Mouse (Mus musculus): ENCODE measurements around the gene Agbl2. TPM values are rescaled to one million over a fixed set of nuclear protein-coding genes. Genes with fewer than 3 reads are reported as not detected.

The Agbl2 gene
- polyA plus RNA-seq, 1 experiment from 2014 or later, result 0.43 TPM

DNA sequence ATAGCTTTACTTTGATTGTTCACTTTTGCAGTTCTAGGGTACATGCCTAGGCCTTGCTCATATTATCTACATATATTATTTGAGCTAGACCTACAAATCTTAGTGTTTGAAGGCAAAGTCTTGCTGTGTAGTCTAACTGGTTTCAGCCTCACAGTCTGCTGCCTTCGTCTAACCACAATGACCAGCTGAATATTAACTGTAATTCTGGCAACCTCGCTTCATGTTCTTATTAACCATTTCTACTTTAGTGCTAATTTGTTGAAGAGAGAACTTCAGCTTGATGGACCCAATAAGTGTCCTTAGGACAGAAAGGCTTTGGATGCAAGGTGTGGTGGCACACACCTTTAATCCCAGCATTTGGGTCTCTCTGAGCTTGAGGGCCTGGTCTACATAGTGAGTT lies 5.6 kb downstream of the Agbl2 start:
- Histone ChIP-seq H3K9me3 (replicated peaks; ENCODE audit: control insufficient read depth, low read length) (no peaks in the 10 kb centered on the region), H3K4me3 (replicated peaks; ENCODE audit: low read length) (no peak overlapping the region), H3K4me2 (ENCODE audit: low read depth, low read length) (no peak overlapping the region), H3K27me3 (ENCODE audit: control insufficient read depth, insufficient read depth, low read length) (0 out of 2 replicates have a peak, but pooled peaks cover 4% of the 10 kb centered on the region), H3K9ac (ENCODE audit: low read length) (no peak overlapping the region), H3K4me1 (ENCODE audit: control insufficient read depth, insufficient read depth, low read length) (peaks cover 2% of the 10 kb centered on the region; the same call in 1 of the 2 replicates), H3K27ac (ENCODE audit: low read length) (no peak overlapping the region), H3K36me3 (ENCODE audit: control insufficient read depth, insufficient read depth, low read length) (no peaks in the 10 kb centered on the region)
- no peak for ATAC-seq (ENCODE audit: insufficient read depth, low FRiP score)
- WGBS, result 78% methylated on average over 2 of the region's 2 CpGs

DNA sequence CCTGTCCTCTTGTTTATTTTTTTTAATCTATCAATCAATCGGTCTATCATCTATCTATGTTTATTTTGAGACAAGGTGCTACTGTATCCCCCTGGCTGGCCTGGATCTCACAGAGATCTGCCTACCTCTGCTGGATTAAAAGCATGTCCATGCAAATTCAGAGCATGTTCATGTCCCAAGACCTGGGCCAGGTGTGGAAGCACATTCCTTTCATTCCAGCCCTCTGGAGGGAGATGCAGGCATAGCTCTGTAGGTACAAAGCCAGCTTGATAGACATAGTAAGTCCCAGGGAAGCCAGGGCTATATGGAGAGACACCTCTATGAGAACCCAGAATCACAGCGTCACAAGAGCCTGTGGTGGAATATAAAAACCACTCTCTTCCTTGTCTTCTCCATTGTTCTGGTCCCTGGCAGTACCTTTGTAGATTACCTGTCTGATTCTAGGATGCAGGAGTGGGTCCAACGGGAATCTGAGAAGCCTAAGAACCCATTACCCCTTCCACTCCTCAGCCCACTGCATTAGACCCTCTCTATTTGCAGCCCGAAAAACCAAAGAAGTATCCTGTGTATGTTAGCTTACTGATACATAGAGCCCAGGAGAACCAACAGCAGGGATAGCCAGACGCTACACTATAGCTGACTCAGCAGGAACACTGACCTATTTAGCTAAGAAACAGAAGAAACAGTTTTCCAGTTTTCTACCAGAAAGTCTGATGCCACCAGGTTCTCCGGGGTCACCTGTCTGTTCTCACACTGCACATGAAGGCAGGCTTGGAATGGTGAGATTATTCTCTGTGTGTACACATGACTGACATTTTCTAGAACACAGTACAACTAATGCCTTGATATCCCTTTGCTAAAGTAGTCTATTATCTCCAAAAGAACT lies 26.0 kb downstream of the Agbl2 start:
- Histone ChIP-seq H3K9me3 (replicated peaks; ENCODE audit: control insufficient read depth, low read length) (no peaks in the 10 kb centered on the region), H3K9ac (ENCODE audit: low read length) (no peak overlapping the region), H3K27ac (ENCODE audit: low read length) (no peak overlapping the region), H3K4me2 (ENCODE audit: low read depth, low read length) (no peak overlapping the region), H3K36me3 (ENCODE audit: control insufficient read depth, insufficient read depth, low read length) (no peaks in the 10 kb centered on the region), H3K4me3 (replicated peaks; ENCODE audit: low read length) (no peak overlapping the region), H3K4me1 (ENCODE audit: control insufficient read depth, insufficient read depth, low read length) (no peaks in the 10 kb centered on the region), H3K27me3 (ENCODE audit: control insufficient read depth, insufficient read depth, low read length) (no peaks in the 10 kb centered on the region)
- ATAC-seq (ENCODE audit: insufficient read depth, low FRiP score), result no peak
- 81% methylated on average over 6 of the region's 6 CpGs for WGBS

DNA sequence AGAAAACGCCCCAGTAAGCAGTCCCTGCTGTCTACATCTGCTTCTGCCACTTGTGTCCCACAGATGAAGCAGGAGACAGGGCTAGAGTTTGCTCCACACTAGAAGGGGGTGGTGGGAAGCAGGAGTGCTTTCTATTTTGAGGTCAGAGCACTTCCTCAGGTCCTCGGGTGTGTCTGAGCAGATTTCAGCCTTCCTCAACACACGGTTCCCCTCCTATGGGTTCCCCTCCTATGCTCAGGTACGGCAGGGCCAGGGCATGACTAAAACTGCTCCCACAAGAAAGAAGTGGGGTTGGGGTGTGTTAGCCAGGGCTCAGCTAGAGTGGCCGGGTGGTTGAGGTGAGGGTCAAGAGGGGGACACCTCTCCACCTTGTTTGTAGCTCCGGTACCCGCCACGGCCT lies 28.2 kb downstream of the Agbl2 start:
- Histone ChIP-seq H3K27ac (ENCODE audit: low read length) (no peak overlapping the region), H3K36me3 (ENCODE audit: control insufficient read depth, insufficient read depth, low read length) (no peaks in the 10 kb centered on the region), H3K4me2 (ENCODE audit: low read depth, low read length) (no peak overlapping the region), H3K27me3 (ENCODE audit: control insufficient read depth, insufficient read depth, low read length) (no peaks in the 10 kb centered on the region), H3K9me3 (replicated peaks; ENCODE audit: control insufficient read depth, low read length) (no peaks in the 10 kb centered on the region), H3K9ac (ENCODE audit: low read length) (no peak overlapping the region), H3K4me1 (ENCODE audit: control insufficient read depth, insufficient read depth, low read length) (no peaks in the 10 kb centered on the region), H3K4me3 (replicated peaks; ENCODE audit: low read length) (no peak overlapping the region)
- no peak for ATAC-seq (ENCODE audit: insufficient read depth, low FRiP score)
- 78% methylated on average over 8 of the region's 8 CpGs for WGBS

DNA sequence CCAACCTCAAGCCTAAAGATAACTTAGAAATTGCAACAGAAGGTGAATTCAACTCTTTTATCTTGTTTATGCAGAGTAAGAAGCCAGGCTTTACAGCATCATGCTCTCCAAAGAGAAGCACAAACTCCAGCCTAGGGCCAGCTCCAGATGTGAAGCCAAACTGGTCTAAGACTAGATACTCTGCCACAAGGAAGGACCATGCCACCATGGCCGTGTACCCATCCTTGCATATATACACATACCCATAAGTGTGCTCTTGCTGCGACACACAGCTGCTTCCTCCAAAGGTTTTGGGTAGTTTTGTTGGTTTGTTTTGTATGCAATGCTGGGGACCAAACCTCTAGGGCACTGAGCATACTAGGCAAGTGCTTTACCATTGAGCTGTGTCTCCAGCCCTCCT lies 32.7 kb downstream of the Agbl2 start:
- Histone ChIP-seq H3K9ac (ENCODE audit: low read length) (no peak overlapping the region), H3K4me1 (ENCODE audit: control insufficient read depth, insufficient read depth, low read length) (no peaks in the 10 kb centered on the region), H3K27me3 (ENCODE audit: control insufficient read depth, insufficient read depth, low read length) (no peaks in the 10 kb centered on the region), H3K36me3 (ENCODE audit: control insufficient read depth, insufficient read depth, low read length) (no peaks in the 10 kb centered on the region), H3K4me3 (replicated peaks; ENCODE audit: low read length) (no peak overlapping the region), H3K9me3 (replicated peaks; ENCODE audit: control insufficient read depth, low read length) (no peaks in the 10 kb centered on the region), H3K4me2 (ENCODE audit: low read depth, low read length) (no peak overlapping the region), H3K27ac (ENCODE audit: low read length) (no peak overlapping the region)
- 83% methylated on average over 2 of the region's 2 CpGs for WGBS
- ATAC-seq (ENCODE audit: insufficient read depth, low FRiP score), result no peak

DNA sequence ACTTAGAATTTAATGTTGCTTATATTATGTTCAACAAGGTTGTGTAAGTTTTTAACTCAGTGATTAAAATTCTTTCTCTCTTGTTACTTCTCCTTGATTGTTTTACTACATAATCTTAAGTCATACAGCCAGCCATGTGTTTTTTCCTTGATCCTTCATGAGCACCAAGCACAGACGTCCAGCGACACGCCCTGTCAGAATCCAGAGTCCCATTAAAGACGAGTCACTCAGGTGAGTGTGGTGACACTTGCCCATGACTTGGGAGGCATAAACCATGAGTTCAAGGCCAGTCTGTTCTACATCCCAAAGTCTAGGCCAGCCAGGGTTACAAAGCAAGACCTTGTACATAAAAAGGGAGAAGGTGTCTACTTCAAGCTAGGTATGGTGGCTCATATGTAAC lies 33.6 kb downstream of the Agbl2 start:
- H3K27ac ChIP-seq (ENCODE audit: low read length), result no peak overlapping the region
- no peaks in the 10 kb centered on the region for H3K9me3 ChIP-seq (replicated peaks; ENCODE audit: control insufficient read depth, low read length)
- no peak overlapping the region for H3K4me3 ChIP-seq (replicated peaks; ENCODE audit: low read length)
- H3K4me1 ChIP-seq (ENCODE audit: control insufficient read depth, insufficient read depth, low read length), result no peaks in the 10 kb centered on the region
- H3K4me2 ChIP-seq (ENCODE audit: low read depth, low read length), result no peak overlapping the region
- ATAC-seq (ENCODE audit: insufficient read depth, low FRiP score), result no peak
- no peaks in the 10 kb centered on the region for H3K27me3 ChIP-seq (ENCODE audit: control insufficient read depth, insufficient read depth, low read length)
- no peak overlapping the region for H3K9ac ChIP-seq (ENCODE audit: low read length)
- H3K36me3 ChIP-seq (ENCODE audit: control insufficient read depth, insufficient read depth, low read length), result no peaks in the 10 kb centered on the region
- 72% methylated on average over 4 of the region's 4 CpGs for WGBS

DNA sequence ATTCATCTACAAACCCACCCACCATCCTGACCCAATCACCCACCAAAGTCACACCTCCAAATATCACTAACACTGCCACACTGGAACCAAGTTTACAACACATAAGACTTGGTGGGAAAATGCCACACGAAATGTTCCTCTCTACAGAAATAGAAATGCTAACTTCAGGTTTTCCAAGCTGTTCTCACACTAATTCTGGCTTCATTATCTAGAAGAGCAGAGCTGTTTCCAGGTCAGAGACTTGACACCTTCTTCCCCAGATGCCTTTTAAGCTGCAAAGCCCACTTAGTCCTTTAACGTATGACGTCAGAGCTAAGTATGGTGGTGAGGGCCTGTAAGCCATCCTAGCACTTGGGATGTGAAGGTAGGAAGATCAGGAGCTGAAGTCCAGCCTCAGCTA lies 36.2 kb downstream of the Agbl2 start:
- H3K27me3 ChIP-seq (ENCODE audit: control insufficient read depth, insufficient read depth, low read length), result no peaks in the 10 kb centered on the region
- H3K36me3 ChIP-seq (ENCODE audit: control insufficient read depth, insufficient read depth, low read length), result no peaks in the 10 kb centered on the region
- ATAC-seq (ENCODE audit: insufficient read depth, low FRiP score), result no peak
- no peaks in the 10 kb centered on the region for H3K9me3 ChIP-seq (replicated peaks; ENCODE audit: control insufficient read depth, low read length)
- H3K4me2 ChIP-seq (ENCODE audit: low read depth, low read length), result no peak overlapping the region
- H3K9ac ChIP-seq (ENCODE audit: low read length), result no peak overlapping the region
- no peak overlapping the region for H3K4me3 ChIP-seq (replicated peaks; ENCODE audit: low read length)
- H3K4me1 ChIP-seq (ENCODE audit: control insufficient read depth, insufficient read depth, low read length), result no peaks in the 10 kb centered on the region
- no peak overlapping the region for H3K27ac ChIP-seq (ENCODE audit: low read length)
- 91% methylated on average over 3 of the region's 3 CpGs for WGBS

DNA sequence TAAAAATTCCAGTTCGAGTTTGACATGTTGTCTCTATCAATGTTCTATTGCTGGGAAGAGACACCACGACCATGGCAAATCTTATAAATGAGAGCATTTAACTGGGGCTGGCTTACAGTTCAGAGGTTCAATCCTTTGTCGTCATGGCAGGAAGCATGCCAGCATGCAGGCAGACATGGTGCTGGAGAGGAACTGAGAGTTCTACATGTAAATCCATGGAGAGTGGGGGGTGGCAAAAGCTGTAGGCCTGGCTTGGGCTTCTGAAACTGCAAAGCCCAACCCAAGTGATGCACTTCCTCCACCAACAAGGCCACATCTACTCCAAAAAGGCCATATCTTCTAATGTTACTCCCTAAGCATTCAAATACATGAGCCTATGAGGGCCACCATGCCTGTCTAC lies 38.4 kb downstream of the Agbl2 start:
- Histone ChIP-seq H3K27me3 (ENCODE audit: control insufficient read depth, insufficient read depth, low read length) (no peaks in the 10 kb centered on the region), H3K27ac (ENCODE audit: low read length) (no peak overlapping the region), H3K9me3 (replicated peaks; ENCODE audit: control insufficient read depth, low read length) (no peaks in the 10 kb centered on the region), H3K4me2 (ENCODE audit: low read depth, low read length) (no peak overlapping the region), H3K36me3 (ENCODE audit: control insufficient read depth, insufficient read depth, low read length) (no peaks in the 10 kb centered on the region), H3K9ac (ENCODE audit: low read length) (no peak overlapping the region), H3K4me3 (replicated peaks; ENCODE audit: low read length) (no peak overlapping the region), H3K4me1 (ENCODE audit: control insufficient read depth, insufficient read depth, low read length) (no peaks in the 10 kb centered on the region)
- WGBS, result 89% methylated on average over 3 of the region's 3 CpGs
- no peak for ATAC-seq (ENCODE audit: insufficient read depth, low FRiP score)

DNA sequence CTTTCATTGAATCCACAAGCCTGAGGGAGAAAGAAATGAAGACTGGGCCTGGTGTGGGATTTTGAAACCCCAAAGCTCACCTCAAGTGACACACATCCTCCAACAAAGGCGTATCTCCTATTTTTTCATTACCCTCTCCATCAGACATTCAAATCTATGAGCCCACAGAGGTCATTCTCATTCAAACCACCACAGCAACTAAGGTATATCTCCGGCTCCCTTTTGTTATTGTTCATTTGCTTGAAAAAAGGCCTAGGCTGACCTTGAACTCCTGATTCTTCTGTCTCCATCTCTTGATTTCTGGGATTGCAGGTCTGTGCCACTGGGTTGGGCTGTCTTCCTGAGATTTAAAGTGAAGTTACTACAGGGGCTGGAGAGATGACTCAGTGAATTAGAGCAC lies 40.5 kb downstream of the Agbl2 start:
- no peaks in the 10 kb centered on the region for H3K36me3 ChIP-seq (ENCODE audit: control insufficient read depth, insufficient read depth, low read length)
- no peak overlapping the region for H3K27ac ChIP-seq (ENCODE audit: low read length)
- H3K27me3 ChIP-seq (ENCODE audit: control insufficient read depth, insufficient read depth, low read length), result no peaks in the 10 kb centered on the region
- no peaks in the 10 kb centered on the region for H3K4me1 ChIP-seq (ENCODE audit: control insufficient read depth, insufficient read depth, low read length)
- H3K9ac ChIP-seq (ENCODE audit: low read length), result no peak overlapping the region
- H3K4me3 ChIP-seq (replicated peaks; ENCODE audit: low read length), result no peak overlapping the region
- no peak overlapping the region for H3K4me2 ChIP-seq (ENCODE audit: low read depth, low read length)
- H3K9me3 ChIP-seq (replicated peaks; ENCODE audit: control insufficient read depth, low read length), result no peaks in the 10 kb centered on the region
- no peak for ATAC-seq (ENCODE audit: insufficient read depth, low FRiP score)
- 93% methylated on average over 2 of the region's 2 CpGs for WGBS

DNA sequence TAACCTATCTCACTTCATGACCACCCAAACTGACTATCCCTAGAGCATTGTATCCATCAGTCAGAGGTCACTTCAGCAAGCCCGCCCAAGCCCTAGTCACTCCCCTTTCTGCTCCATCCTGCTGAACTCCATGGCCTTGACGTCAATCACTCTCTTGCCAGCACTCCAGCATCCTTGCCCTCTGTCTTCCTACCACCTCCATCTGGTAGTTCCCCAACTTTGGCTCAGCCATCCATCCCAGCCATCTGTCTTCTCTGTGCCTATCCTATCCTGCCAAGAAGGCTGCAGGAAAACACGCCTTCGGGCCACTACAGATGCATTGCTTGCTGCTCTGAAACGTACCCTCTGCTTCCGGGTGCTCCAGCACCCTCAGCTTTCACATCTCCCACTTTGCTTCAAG lies 41.3 kb downstream of the Agbl2 start:
- no peak overlapping the region for H3K27ac ChIP-seq (ENCODE audit: low read length)
- no peak overlapping the region for H3K4me3 ChIP-seq (replicated peaks; ENCODE audit: low read length)
- no peaks in the 10 kb centered on the region for H3K36me3 ChIP-seq (ENCODE audit: control insufficient read depth, insufficient read depth, low read length)
- ATAC-seq (ENCODE audit: insufficient read depth, low FRiP score), result no peak
- H3K27me3 ChIP-seq (ENCODE audit: control insufficient read depth, insufficient read depth, low read length), result no peaks in the 10 kb centered on the region
- H3K4me2 ChIP-seq (ENCODE audit: low read depth, low read length), result no peak overlapping the region
- H3K9ac ChIP-seq (ENCODE audit: low read length), result no peak overlapping the region
- 79% methylated on average over 6 of the region's 6 CpGs for WGBS
- H3K9me3 ChIP-seq (replicated peaks; ENCODE audit: control insufficient read depth, low read length), result no peaks in the 10 kb centered on the region
- H3K4me1 ChIP-seq (ENCODE audit: control insufficient read depth, insufficient read depth, low read length), result no peaks in the 10 kb centered on the region
